In the genomic region with DNA sequence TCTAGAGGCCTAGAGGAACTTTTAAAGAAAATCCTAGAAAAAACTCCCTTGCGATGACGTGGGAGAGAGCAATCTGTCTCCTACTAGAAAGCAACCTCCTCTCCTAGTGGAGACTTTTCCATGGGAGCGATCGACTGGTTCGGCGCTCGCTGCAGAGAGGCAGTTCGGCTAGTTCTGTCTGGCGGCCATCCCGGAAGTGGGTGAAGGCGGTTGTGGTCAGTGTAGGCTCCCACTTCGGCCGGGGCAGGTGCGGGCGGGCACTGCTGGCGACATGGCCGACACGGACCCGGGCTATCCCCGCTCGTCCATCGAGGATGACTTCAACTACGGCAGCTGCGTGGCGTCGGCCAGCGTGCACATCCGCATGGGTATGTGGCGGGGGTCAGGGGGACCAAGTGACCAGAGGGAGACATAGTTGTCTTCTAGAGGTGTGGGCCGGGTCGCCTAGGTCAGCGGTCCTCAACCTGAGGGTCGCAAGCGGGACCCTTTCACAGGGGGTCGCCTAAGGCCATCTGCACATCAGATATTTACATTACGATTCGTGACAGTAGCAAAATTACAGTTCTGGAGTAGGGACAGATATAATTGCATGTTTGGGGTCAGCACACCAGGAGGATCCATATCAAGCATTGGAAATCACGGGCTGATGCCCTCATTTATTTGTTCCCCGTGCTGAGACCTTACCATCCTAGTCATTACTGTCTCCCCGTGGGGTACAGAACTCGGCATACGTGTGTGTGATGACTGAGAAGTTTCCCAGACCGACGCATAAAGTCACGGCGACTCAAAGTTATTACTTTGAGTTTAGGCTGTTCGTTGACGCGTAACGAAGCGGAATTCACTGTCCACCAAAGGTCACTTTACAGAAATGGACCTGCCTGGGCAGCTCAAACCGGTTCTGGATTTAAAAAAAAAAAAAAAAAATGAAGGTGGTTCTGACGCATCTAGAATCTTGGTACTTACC, we compare ENCODE assay signal across 8 mouse cellular contexts. TPM values are rescaled to one million over a fixed set of nuclear protein-coding genes. Genes with fewer than 3 reads are reported as not detected.
DNase-seq lines count a peak whose midpoint lies in the region; ATAC-seq lines count a peak whose summit lies in the region.

No protein-coding gene starts in this region.

- no peaks in the 10 kb centered on the region for H3K4me1 ChIP-seq in hindbrain, embryonic 11.5 days (replicated peaks; ENCODE audit: control insufficient read depth, insufficient read depth, low read length)
- peaks cover 10% of the 10 kb centered on the region for H3K4me1 ChIP-seq in lung, embryonic 16.5 days (replicated peaks; ENCODE audit: control insufficient read depth, insufficient read depth, low read length)

- H3K27me3 ChIP-seq in hindbrain, embryonic 11.5 days (ENCODE audit: control insufficient read depth, insufficient read depth, low read length): no peaks in the 10 kb centered on the region
- no peaks in the 10 kb centered on the region for H3K27me3 ChIP-seq in lung, embryonic 16.5 days (ENCODE audit: control insufficient read depth, insufficient read depth, low read depth, low read length)

- 5% methylated on average over 53 of the region's 53 CpGs for WGBS in hindbrain, embryonic 11.5 days
- 2% methylated on average over 53 of the region's 53 CpGs for WGBS in lung, embryonic 16.5 days

- H3K36me3 ChIP-seq in hindbrain, embryonic 11.5 days (ENCODE audit: control insufficient read depth, insufficient read depth, low read length): no peaks in the 10 kb centered on the region
- no peaks in the 10 kb centered on the region; the same call in 1 of the 2 replicates for H3K36me3 ChIP-seq in lung, embryonic 16.5 days (ENCODE audit: control insufficient read depth, insufficient read depth, low read length)

- DNase-seq in MN1 (ENCODE audit: low spot score): peak; percentile 99
- DNase-seq in cerebellum, adult 9-11 months: peak; percentile 87
- DNase-seq in frontal cortex, adult 2 months (ENCODE audit: extremely low spot score in 1 of 2, low spot score in 1 of 2): peak; percentile 86 to 94
- DNase-seq in hindbrain, embryonic 11.5 days (ENCODE audit: low spot score): peak; percentile 93
- DNase-seq in layer of hippocampus, adult 9-11 months: peak; percentile 89
- peak; percentile 75 for DNase-seq in ovary, postnatal 10 days (ENCODE audit: low spot score)
- peak; percentile 53 for DNase-seq in thymus, postnatal 0 days (ENCODE audit: low spot score)

- H3K4me3 ChIP-seq in hindbrain, embryonic 11.5 days (ENCODE audit: low read depth, low read length): peak overlapping the region; percentile 93
- H3K4me3 ChIP-seq in lung, embryonic 16.5 days (ENCODE audit: low read length): peak overlapping the region; percentile 98

- no peaks in the 10 kb centered on the region for H3K9me3 ChIP-seq in hindbrain, embryonic 11.5 days (ENCODE audit: control insufficient read depth, low read length)
- H3K9me3 ChIP-seq in lung, embryonic 16.5 days (ENCODE audit: control insufficient read depth, low read length): peaks cover 4% of the 10 kb centered on the region; the same call in 1 of the 2 replicates

- peak overlapping the region; percentile 73 for H3K9ac ChIP-seq in hindbrain, embryonic 11.5 days (ENCODE audit: low read depth, low read length)
- peak overlapping the region; percentile 94 for H3K9ac ChIP-seq in lung, embryonic 16.5 days (ENCODE audit: low read length)

- peak; percentile 94 for ATAC-seq in hindbrain, embryonic 11.5 days (ENCODE audit: low FRiP score)
- peak; percentile 92 for ATAC-seq in lung, embryonic 16.5 days (ENCODE audit: low read depth)

- H3K27ac ChIP-seq in hindbrain, embryonic 11.5 days (ENCODE audit: low read depth, low read length): no peak overlapping the region
- no peak overlapping the region for H3K27ac ChIP-seq in lung, embryonic 16.5 days (ENCODE audit: low read length)

- peak overlapping the region; percentile 64 for H3K4me2 ChIP-seq in hindbrain, embryonic 11.5 days (replicated peaks; ENCODE audit: low read depth, low read length)
- H3K4me2 ChIP-seq in lung, embryonic 16.5 days (ENCODE audit: low read depth, low read length): peak overlapping the region; percentile 69

RNA-seq across cellular contexts. Expression of gene Irak3, which starts 6.9 kb away (rescaled TPM):
- polyA plus RNA-seq in frontal cortex, adult 2 months (2012; rRNA removed): 0.80 TPM in 2 replicates
- polyA plus RNA-seq in hindbrain, embryonic 11.5 days (2014; fragmentation: Nextera tagmentation; extraction: Ambion mirVana): 1.2 and 1.9 TPM in 2 replicates
- polyA plus RNA-seq in lung, embryonic 16.5 days (2015; fragmentation: Nextera tagmentation; extraction: Ambion mirVana): 1.2 and 1.3 TPM in 2 replicates
- polyA plus RNA-seq in thymus, postnatal 0 days (2015; fragmentation: Nextera tagmentation; extraction: Ambion mirVana): 1.1 and 1.3 TPM in 2 replicates

RNA-seq across cellular contexts. Expression of gene Tmbim4, which starts 7.5 kb away (rescaled TPM):
- 86.5 and 99.3 TPM in 2 replicates for polyA plus RNA-seq in frontal cortex, adult 2 months (2012; rRNA removed)
- 93.8 and 94.4 TPM in 2 replicates for polyA plus RNA-seq in hindbrain, embryonic 11.5 days (2014; fragmentation: Nextera tagmentation; extraction: Ambion mirVana)
- 99.3 and 102 TPM in 2 replicates for polyA plus RNA-seq in lung, embryonic 16.5 days (2015; fragmentation: Nextera tagmentation; extraction: Ambion mirVana)
- polyA plus RNA-seq in thymus, postnatal 0 days (2015; fragmentation: Nextera tagmentation; extraction: Ambion mirVana): 120 and 127 TPM in 2 replicates

RNA-seq across cellular contexts. Expression of gene Llph, which starts 18.0 kb away (rescaled TPM):
- polyA plus RNA-seq in frontal cortex, adult 2 months (2012; rRNA removed): 43.0 and 49.0 TPM in 2 replicates
- 53.7 and 56.6 TPM in 2 replicates for polyA plus RNA-seq in hindbrain, embryonic 11.5 days (2014; fragmentation: Nextera tagmentation; extraction: Ambion mirVana)
- 44.6 and 46.2 TPM in 2 replicates for polyA plus RNA-seq in lung, embryonic 16.5 days (2015; fragmentation: Nextera tagmentation; extraction: Ambion mirVana)
- 67.9 and 74.0 TPM in 2 replicates for polyA plus RNA-seq in thymus, postnatal 0 days (2015; fragmentation: Nextera tagmentation; extraction: Ambion mirVana)
